9 mouse cellular contexts compared by ENCODE assay signal in the genomic region with DNA sequence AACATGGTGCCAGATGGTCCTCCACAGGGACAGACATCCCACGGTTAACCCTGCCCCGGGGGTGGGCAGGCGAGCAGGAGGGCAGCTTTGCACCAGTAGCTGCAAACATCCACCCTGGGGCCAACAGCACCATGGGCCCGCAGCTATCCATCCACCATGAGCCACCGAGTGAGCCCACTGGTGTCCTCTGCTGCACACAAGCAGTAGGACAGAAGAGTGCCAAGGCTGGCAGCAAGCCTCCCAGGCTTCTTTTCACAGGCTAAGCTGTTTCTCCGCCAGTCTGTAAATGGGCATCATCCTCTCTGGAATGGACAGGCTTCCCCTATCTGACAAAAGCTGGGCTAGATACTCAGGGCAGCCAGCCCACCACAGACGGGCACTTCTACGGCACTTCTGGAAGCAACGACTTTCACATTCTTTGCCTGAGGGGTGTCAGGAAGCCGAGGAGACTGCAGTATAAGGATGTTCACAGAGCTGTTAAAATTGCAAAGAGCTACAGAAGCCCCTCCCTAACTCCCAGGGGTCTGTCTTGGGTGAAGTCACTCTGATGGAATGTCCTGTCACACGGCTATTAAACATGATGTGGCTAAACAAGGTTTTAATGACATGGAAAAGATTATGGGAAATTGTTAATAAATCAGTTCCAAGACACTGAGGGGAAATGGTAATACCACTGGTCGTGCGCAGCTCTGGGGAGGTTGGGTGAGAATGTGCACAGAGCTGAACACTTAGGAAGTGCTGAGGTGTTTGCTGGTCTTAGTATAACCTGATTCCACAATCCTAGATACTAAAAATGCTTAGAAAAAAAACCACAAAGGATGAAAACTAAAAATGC. TPM values are rescaled to one million over a fixed set of nuclear protein-coding genes. Genes with fewer than 3 reads are reported as not detected.
A peak's percentile ranks its signal among the peaks of the same experiment; 100 is the strongest.
DNase-seq lines count a peak whose midpoint lies in the region; ATAC-seq and TF ChIP-seq lines count a peak whose summit lies in the region.
"Had no signal": no experiment of that assay in that cellular context is flagged by ENCODE, and none has a peak within 500 bp of the region (broad histone marks: within the 10 kb centered on the region; RNA-seq: fewer than 3 reads in every experiment).

No protein-coding gene starts in this region.

- H3K27ac ChIP-seq in intestine, postnatal 0 days (ENCODE audit: low read depth, low read length): no peak overlapping the region
- no peak overlapping the region for H3K27ac ChIP-seq in intestine, embryonic 16.5 days (ENCODE audit: low read length)
- no peak overlapping the region for H3K27ac ChIP-seq in midbrain, embryonic 14.5 days (replicated peaks; ENCODE audit: low read depth, low read length)
- H3K27ac ChIP-seq: intestine, embryonic 15.5 days had no signal

- no peak overlapping the region for H3K4me3 ChIP-seq in intestine, postnatal 0 days (ENCODE audit: low read depth, low read length)
- H3K4me3 ChIP-seq in intestine, embryonic 16.5 days (ENCODE audit: low read length): no peak overlapping the region
- no peak overlapping the region for H3K4me3 ChIP-seq in midbrain, embryonic 14.5 days (replicated peaks; ENCODE audit: low read depth, low read length)
- H3K4me3 ChIP-seq: intestine, embryonic 15.5 days had no signal

- peak; percentile 88 for DNase-seq in Muller cell, postnatal 12 days (ENCODE audit: inconsistent ontology term)
- peak; percentile 73 to 74 for DNase-seq in cerebellum, postnatal 14 days
- DNase-seq in midbrain, embryonic 14.5 days: peak; percentile 48
- DNase-seq in thymus, postnatal 36 days: no peak
- DNase-seq in spleen, postnatal 14 days (ENCODE audit: low spot score in 2 of 2): no peak

- no peaks in the 10 kb centered on the region for H3K9me3 ChIP-seq in intestine, postnatal 0 days (ENCODE audit: control insufficient read depth)
- H3K9me3 ChIP-seq in intestine, embryonic 16.5 days (ENCODE audit: control insufficient read depth, low read length): no peaks in the 10 kb centered on the region
- H3K9me3 ChIP-seq in midbrain, embryonic 14.5 days (ENCODE audit: control insufficient read depth, low read length): no peaks in the 10 kb centered on the region
- H3K9me3 ChIP-seq: intestine, embryonic 15.5 days had no signal

- H3K9ac ChIP-seq in intestine, postnatal 0 days (ENCODE audit: low read depth, low read length): no peak overlapping the region
- no peak overlapping the region for H3K9ac ChIP-seq in intestine, embryonic 16.5 days (ENCODE audit: low read depth, low read length)
- H3K9ac ChIP-seq in midbrain, embryonic 14.5 days (replicated peaks; ENCODE audit: low read length): no peak overlapping the region
- H3K9ac ChIP-seq: intestine, embryonic 15.5 days had no signal

- H3K27me3 ChIP-seq in intestine, postnatal 0 days (replicated peaks; ENCODE audit: control insufficient read depth, insufficient read depth, low read length): no peaks in the 10 kb centered on the region
- H3K27me3 ChIP-seq in intestine, embryonic 16.5 days (replicated peaks; ENCODE audit: control insufficient read depth, insufficient read depth, low read length): no peaks in the 10 kb centered on the region
- no peaks in the 10 kb centered on the region for H3K27me3 ChIP-seq in midbrain, embryonic 14.5 days (ENCODE audit: control insufficient read depth, insufficient read depth, low read length)
- H3K27me3 ChIP-seq: intestine, embryonic 15.5 days had no signal

- TF ChIP-seq CTCF in intestine, postnatal 0 days (IDR thresholded peaks at IDR 0.05; ENCODE audit: low read depth): peak; percentile 18; the same call in 1 of the 2 replicates

- no peaks in the 10 kb centered on the region for H3K4me1 ChIP-seq in intestine, postnatal 0 days (replicated peaks; ENCODE audit: control insufficient read depth, insufficient read depth, low read length)
- H3K4me1 ChIP-seq in intestine, embryonic 16.5 days (ENCODE audit: control insufficient read depth, insufficient read depth, low read length): no peaks in the 10 kb centered on the region
- H3K4me1 ChIP-seq in midbrain, embryonic 14.5 days (ENCODE audit: control insufficient read depth, insufficient read depth, low read length): no peaks in the 10 kb centered on the region
- H3K4me1 ChIP-seq: intestine, embryonic 15.5 days had no signal

- H3K4me2 ChIP-seq in intestine, postnatal 0 days (replicated peaks; ENCODE audit: low read depth): no peak overlapping the region
- H3K4me2 ChIP-seq in intestine, embryonic 16.5 days (ENCODE audit: low read depth, low read length): no peak overlapping the region
- no peak overlapping the region for H3K4me2 ChIP-seq in midbrain, embryonic 14.5 days (ENCODE audit: low read length)
- H3K4me2 ChIP-seq: intestine, embryonic 15.5 days; liver, embryonic 11.5 days had no signal

- H3K36me3 ChIP-seq in intestine, postnatal 0 days (ENCODE audit: control insufficient read depth, insufficient read depth): no peaks in the 10 kb centered on the region
- 0 out of 2 replicates have a peak, but pooled peaks cover 5% of the 10 kb centered on the region for H3K36me3 ChIP-seq in intestine, embryonic 16.5 days (ENCODE audit: control insufficient read depth, insufficient read depth, low read length)
- peaks cover 27% of the 10 kb centered on the region for H3K36me3 ChIP-seq in midbrain, embryonic 14.5 days (ENCODE audit: control insufficient read depth, insufficient read depth, low read length)
- H3K36me3 ChIP-seq: intestine, embryonic 15.5 days had no signal

- WGBS in intestine, postnatal 0 days: 70% methylated on average over 13 of the region's 13 CpGs
- WGBS in intestine, embryonic 16.5 days: 63% methylated on average over 13 of the region's 13 CpGs
- WGBS in midbrain, embryonic 14.5 days: 59% methylated on average over 13 of the region's 13 CpGs

- no peak for ATAC-seq in intestine, postnatal 0 days
- ATAC-seq in intestine, embryonic 16.5 days: no peak
- ATAC-seq in midbrain, embryonic 14.5 days (ENCODE audit: low FRiP score, low TSS enrichment): peak; percentile 29; the same call in 1 of the 2 replicates
- ATAC-seq: intestine, embryonic 15.5 days had no signal

RNA-seq across cellular contexts. Expression of gene Anks6, which starts 20.5 kb away (rescaled TPM):
- polyA plus RNA-seq in intestine, postnatal 0 days (2015; fragmentation: Nextera tagmentation; extraction: Ambion mirVana): 1.2 and 1.3 TPM in 2 replicates
- 1.1 and 1.4 TPM in 2 replicates for polyA plus RNA-seq in intestine, embryonic 16.5 days (2015; fragmentation: Nextera tagmentation; extraction: Ambion mirVana)
- 5.3 and 6.0 TPM in 2 replicates for polyA plus RNA-seq in midbrain, embryonic 14.5 days (2014; fragmentation: Nextera tagmentation; extraction: Ambion mirVana)

RNA-seq across cellular contexts. Expression of gene Gabbr2, which starts 45.0 kb away (rescaled TPM):
- polyA plus RNA-seq in intestine, postnatal 0 days (2015; fragmentation: Nextera tagmentation; extraction: Ambion mirVana): 0.07 and 0.14 TPM in 2 replicates
- 0.07 and 0.17 TPM in 2 replicates for polyA plus RNA-seq in intestine, embryonic 16.5 days (2015; fragmentation: Nextera tagmentation; extraction: Ambion mirVana)
- 8.6 and 10.7 TPM in 2 replicates for polyA plus RNA-seq in midbrain, embryonic 14.5 days (2014; fragmentation: Nextera tagmentation; extraction: Ambion mirVana)

RNA-seq across cellular contexts. Expression of gene Galnt12, which starts 55.0 kb away (rescaled TPM):
- polyA plus RNA-seq in intestine, postnatal 0 days (2015; fragmentation: Nextera tagmentation; extraction: Ambion mirVana): 16.5 and 19.2 TPM in 2 replicates
- 21.0 and 21.4 TPM in 2 replicates for polyA plus RNA-seq in intestine, embryonic 16.5 days (2015; fragmentation: Nextera tagmentation; extraction: Ambion mirVana)
- 1.8 and 3.1 TPM in 2 replicates for polyA plus RNA-seq in midbrain, embryonic 14.5 days (2014; fragmentation: Nextera tagmentation; extraction: Ambion mirVana)

Comparison
In these comparisons a context has a peak if more than half of its experiments do, and no peak if none do; other contexts are left out.
1. DNase-seq: peak in Muller cell, postnatal 12 days (single experiment), cerebellum, postnatal 14 days (2 of 2) and midbrain, embryonic 14.5 days (single experiment); none in thymus, postnatal 36 days (0 of 2) and spleen, postnatal 14 days (0 of 2).